Mouse (Mus musculus) midbrain, embryonic 12.5 days (tissue): ENCODE results near the gene Ercc6l. TPM values are rescaled to one million over a fixed set of nuclear protein-coding genes. Genes with fewer than 3 reads are reported as not detected.
"Not testable (repeated sequence)": the region's sequence is repeated elsewhere in the genome, so short reads cannot be mapped to it uniquely, and the experiment has no call there.

ENCODE experiments used
- ATAC-seq: fragments of 200-750 bp; cut with Nextera tagmentation; 2 replicates; pipeline ENCODE4 v1.8.0; 2017; ENCODE audit warnings: low read depth, moderate TSS enrichment, moderate library complexity; ENCODE audit not compliant: low FRiP score
- H3K27ac ChIP-seq: fragments of 300-500 bp; sonication (generic); replicated peaks from 2 replicates; pipeline ENCODE4 v1.5.1; 2016; ENCODE audit warnings: mild to moderate bottlenecking
- H3K27me3 ChIP-seq: fragments of 300-500 bp; sonication (generic); 2 replicates; pipeline ENCODE4 v1.6.1; 2016; ENCODE audit warnings: mild to moderate bottlenecking
- H3K36me3 ChIP-seq: fragments of 300-500 bp; sonication (generic); 2 replicates; pipeline ENCODE4 v1.6.1; 2016
- H3K4me1 ChIP-seq: fragments of 300-500 bp; sonication (generic); 2 replicates; pipeline ENCODE4 v1.6.1; 2016
- H3K4me2 ChIP-seq: fragments of 300-500 bp; sonication (generic); replicated peaks from 2 replicates; pipeline ENCODE4 v1.6.1; 2016; ENCODE audit warnings: mild to moderate bottlenecking, moderate library complexity
- H3K4me3 ChIP-seq: fragments of 300-500 bp; sonication (generic); 2 replicates; pipeline ENCODE4 v1.5.1; 2016; ENCODE audit warnings: mild to moderate bottlenecking
- H3K9ac ChIP-seq: fragments of 300-500 bp; sonication (generic); replicated peaks from 2 replicates; pipeline ENCODE4 v1.6.1; 2016; ENCODE audit warnings: mild to moderate bottlenecking, moderate library complexity
- H3K9me3 ChIP-seq: fragments of 300-500 bp; sonication (generic); 2 replicates; pipeline ENCODE4 v1.6.1; 2016; ENCODE audit warnings: mild to moderate bottlenecking
- WGBS: fragments of 180-500 bp; shearing (Covaris S2); methylation state at CpG from one replicate; pipeline ENCODE4 v1.1.7; 2016; 5-methylcytosine and 5-hydroxymethylcytosine counted together
- polyA plus RNA-seq: library from polyadenylated mRNA; unstranded; fragments of >200 nt; fragmentation: Nextera tagmentation; extraction: Ambion mirVana; gene quantifications from 2 replicates; pipeline ENCODE4 v1.2.1, GENCODE M21; 2016

Gene Ercc6l
- polyA plus RNA-seq, 1 experiment from 2014 or later = 13.9 TPM

- Histone ChIP-seq H3K4me3 (no peak overlapping the region), H3K4me2 (no peak overlapping the region), H3K27me3 (no peaks in the 10 kb centered on the region; the same call in 1 of the 2 replicates), H3K36me3 (no peaks in the 10 kb centered on the region), H3K9ac (0 out of 2 replicates have a peak overlapping the region, but pooled peaks have one; percentile 15), H3K9me3 (no peaks in the 10 kb centered on the region), H3K27ac (peak overlapping the region; percentile 68), H3K4me1 (peaks cover 8% of the 10 kb centered on the region)
- no peak for ATAC-seq
- WGBS = 53% methylated on average over 5 of the region's 5 CpGs
Observed at GRCm38 (mm10) chrX:102166521-102166920, 9.6 kb upstream of the Ercc6l start.

DNA sequence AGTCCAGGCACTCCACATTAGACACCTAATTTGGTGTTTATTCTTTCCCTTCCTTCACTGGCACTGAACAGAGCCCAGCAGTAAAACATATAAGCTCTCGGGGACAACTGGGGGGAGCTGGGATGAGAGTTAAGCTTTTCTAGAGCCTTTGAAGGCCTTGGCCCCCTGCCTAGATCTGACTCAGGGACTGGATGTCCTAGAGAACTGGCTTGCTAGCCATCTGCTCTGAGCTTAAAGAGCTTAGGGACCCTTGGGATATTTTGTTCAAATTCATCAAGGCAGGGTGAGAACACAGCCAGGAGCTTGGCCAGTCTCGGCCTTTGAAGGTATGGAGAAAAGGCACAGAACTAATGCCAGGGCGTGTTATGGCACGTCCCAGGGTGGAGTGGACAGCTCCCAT lies 6.6 kb upstream of the Ercc6l start:
- H3K9ac ChIP-seq = no peak overlapping the region
- no peak overlapping the region for H3K4me2 ChIP-seq
- ATAC-seq = no peak
- H3K27me3 ChIP-seq = no peaks in the 10 kb centered on the region; the same call in 1 of the 2 replicates
- no peaks in the 10 kb centered on the region for H3K9me3 ChIP-seq
- H3K27ac ChIP-seq = no peak overlapping the region
- H3K4me3 ChIP-seq = no peak overlapping the region
- 77% methylated on average over 4 of the region's 4 CpGs for whole genome bisulfite sequencing
- peaks cover 8% of the 10 kb centered on the region for H3K4me1 ChIP-seq
- H3K36me3 ChIP-seq = no peaks in the 10 kb centered on the region

DNA sequence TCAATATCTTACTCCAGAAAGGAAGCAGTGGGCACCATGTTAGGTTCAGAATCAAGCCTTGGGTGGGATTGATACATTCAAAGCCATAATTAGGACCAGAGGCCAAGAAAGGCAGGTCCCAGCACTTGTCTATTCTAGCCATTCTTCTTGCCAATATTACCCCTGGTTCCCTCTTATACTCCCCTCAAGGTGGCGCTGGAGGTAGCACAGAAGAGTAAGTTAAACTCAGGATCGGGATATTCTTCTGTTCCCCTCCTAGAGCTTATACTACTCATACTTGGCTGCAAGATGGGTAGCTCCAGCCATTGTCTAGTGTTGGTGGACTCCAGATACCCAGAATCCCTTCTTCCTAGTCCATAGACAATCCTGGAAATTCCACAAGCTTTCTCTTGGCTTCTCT lies 6.2 kb upstream of the Ercc6l start:
- no peaks in the 10 kb centered on the region for H3K36me3 ChIP-seq
- H3K4me1 ChIP-seq = peaks cover 8% of the 10 kb centered on the region
- H3K4me3 ChIP-seq = no peak overlapping the region
- H3K27ac ChIP-seq = no peak overlapping the region
- no peak for ATAC-seq
- H3K4me2 ChIP-seq = no peak overlapping the region
- no peaks in the 10 kb centered on the region for H3K9me3 ChIP-seq
- 31% methylated on average over 2 of the region's 2 CpGs for WGBS
- no peak overlapping the region for H3K9ac ChIP-seq
- no peaks in the 10 kb centered on the region; the same call in 1 of the 2 replicates for H3K27me3 ChIP-seq

DNA sequence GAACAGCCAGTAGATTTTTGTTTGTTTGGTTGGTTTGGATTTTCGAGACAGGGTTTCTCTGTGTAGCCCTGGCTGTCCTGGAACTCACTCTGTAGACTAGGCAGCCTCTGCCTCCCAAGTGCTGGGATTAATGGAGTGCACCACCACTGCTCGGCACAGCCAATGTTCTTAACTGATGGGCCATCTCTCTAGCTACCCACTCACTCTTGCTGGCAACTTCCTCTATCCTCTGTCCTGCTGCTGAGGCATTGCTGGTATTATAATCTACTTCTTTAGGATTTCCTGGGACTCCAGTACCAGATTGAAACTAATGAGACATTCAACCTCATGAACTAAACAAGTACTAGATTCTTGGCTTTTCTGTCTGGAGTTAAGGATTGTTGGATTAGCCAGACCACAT lies 3.6 kb upstream of the Ercc6l start:
- Histone ChIP-seq H3K4me2 (no peak overlapping the region), H3K36me3 (no peaks in the 10 kb centered on the region), H3K4me3 (no peak overlapping the region), H3K27ac (no peak overlapping the region), H3K9ac (no peak overlapping the region), H3K9me3 (no peaks in the 10 kb centered on the region), H3K27me3 (no peaks in the 10 kb centered on the region), H3K4me1 (no peaks in the 10 kb centered on the region)
- ATAC-seq = no peak
- 73% methylated on average over 2 of the region's 2 CpGs for WGBS

GRCm38 (mm10) chrX:102159778-102160177 lies 2.9 kb upstream of the Ercc6l start:
- no peaks in the 10 kb centered on the region for H3K27me3 ChIP-seq
- H3K36me3 ChIP-seq = no peaks in the 10 kb centered on the region
- no peak overlapping the region for H3K27ac ChIP-seq
- no peaks in the 10 kb centered on the region for H3K9me3 ChIP-seq
- no peak overlapping the region for H3K4me2 ChIP-seq
- no peak for ATAC-seq
- H3K4me1 ChIP-seq = no peaks in the 10 kb centered on the region
- H3K9ac ChIP-seq = no peak overlapping the region
- H3K4me3 ChIP-seq = no peak overlapping the region
- 42% methylated on average over 2 of the region's 2 CpGs for WGBS

DNA sequence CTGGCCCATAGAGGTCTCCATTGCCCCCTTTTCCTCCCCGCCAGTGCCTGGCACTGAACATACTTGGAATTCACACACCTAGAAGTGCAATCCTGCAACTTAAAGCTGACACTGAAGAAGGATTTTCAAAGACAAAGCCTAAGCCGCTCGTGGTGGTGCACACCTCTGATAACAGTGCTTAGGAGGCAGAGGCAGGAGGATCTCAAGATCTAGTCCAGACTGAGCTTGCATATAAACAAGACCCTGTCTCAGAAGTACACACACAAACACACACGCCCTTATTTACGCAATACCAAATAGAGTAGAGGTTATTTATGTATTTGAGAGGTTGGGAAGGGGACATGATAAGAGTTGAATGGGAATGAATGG lies 516 bp upstream of the Ercc6l start:
- H3K4me3 ChIP-seq = peak overlapping the region; percentile 51
- H3K36me3 ChIP-seq = no peaks in the 10 kb centered on the region
- no peaks in the 10 kb centered on the region for H3K9me3 ChIP-seq
- H3K27me3 ChIP-seq = no peaks in the 10 kb centered on the region
- peak overlapping the region; percentile 58; the same call in 1 of the 2 replicates for H3K27ac ChIP-seq
- no peak overlapping the region for H3K9ac ChIP-seq
- 48% methylated on average over 5 of the region's 5 CpGs for WGBS
- ATAC-seq = no peak; the same call in 1 of the 2 replicates
- H3K4me2 ChIP-seq = peak overlapping the region; percentile 41
- no peaks in the 10 kb centered on the region for H3K4me1 ChIP-seq

GRCm38 (mm10) chrX:102141157-102141556 lies 15.7 kb downstream of the Ercc6l start:
- Histone ChIP-seq H3K4me1 (no peaks in the 10 kb centered on the region), H3K9ac (no peak overlapping the region), H3K4me2 (no peak overlapping the region), H3K36me3 (peaks cover 7% of the 10 kb centered on the region), H3K27ac (no peak overlapping the region), H3K9me3 (no peaks in the 10 kb centered on the region), H3K27me3 (0 out of 2 replicates have a peak, but pooled peaks cover 3% of the 10 kb centered on the region), H3K4me3 (no peak overlapping the region)
- ATAC-seq = no peak
- WGBS = 96% methylated on average over 1 of the region's 1 CpGs

DNA sequence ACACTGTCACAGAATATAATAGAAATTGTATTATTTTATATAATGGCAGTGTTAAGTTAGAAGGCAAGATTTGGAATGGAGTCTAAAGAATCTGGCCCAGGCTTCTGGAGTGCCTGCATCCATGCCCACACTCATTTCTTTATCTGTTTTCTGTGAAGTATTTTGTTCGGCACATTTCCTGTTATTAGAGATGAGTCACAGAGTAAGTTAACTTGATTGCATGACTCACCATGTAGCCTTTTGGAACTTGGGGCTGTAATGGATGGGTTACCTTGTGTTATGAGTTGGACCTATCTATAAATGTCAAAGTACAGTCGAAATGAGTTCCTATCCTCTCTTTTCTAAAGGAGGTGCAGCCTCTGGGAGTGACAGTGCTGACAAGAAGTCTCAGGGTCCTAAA lies 35.6 kb downstream of the Ercc6l start:
- 78% methylated on average over 2 of the region's 2 CpGs for WGBS
- H3K27ac ChIP-seq = no peak overlapping the region
- peaks cover 27% of the 10 kb centered on the region for H3K36me3 ChIP-seq
- no peaks in the 10 kb centered on the region for H3K9me3 ChIP-seq
- no peak for ATAC-seq
- H3K4me2 ChIP-seq = no peak overlapping the region
- no peak overlapping the region for H3K9ac ChIP-seq
- no peaks in the 10 kb centered on the region for H3K4me1 ChIP-seq
- no peaks in the 10 kb centered on the region for H3K27me3 ChIP-seq
- H3K4me3 ChIP-seq = no peak overlapping the region

- H3K4me2 ChIP-seq = peak within 1 kb of the TSS; percentile 61
- H3K9ac ChIP-seq = peak within 1 kb of the TSS; percentile 67
- H3K27me3 ChIP-seq = peaks cover 4% of the 10 kb centered on the region; the same call in 1 of the 2 replicates
- peak within 1 kb of the TSS; percentile 62 for H3K4me3 ChIP-seq
- peak; percentile 99 for ATAC-seq
- H3K9me3 ChIP-seq = no peaks in the 10 kb centered on the region
- peaks cover 19% of the 10 kb centered on the region for H3K36me3 ChIP-seq
- H3K27ac ChIP-seq = peak within 1 kb of the TSS; percentile 66
- WGBS = 17% methylated on average over 30 of the region's 30 CpGs
- no peaks in the 10 kb centered on the region for H3K4me1 ChIP-seq
Observed at GRCm38 (mm10) chrX:102119042-102119864, 37.6 kb downstream of the Ercc6l start, which contains the start of gene Pin4. Gene Pin4, plus strand, starts transcription at chrX:102119447.

- Histone ChIP-seq H3K36me3 (no peaks in the 10 kb centered on the region), H3K4me1 (no peaks in the 10 kb centered on the region), H3K27ac (0 out of 2 replicates have a peak overlapping the region, but pooled peaks have one; percentile 49), H3K9me3 (no peaks in the 10 kb centered on the region), H3K4me3 (no peak overlapping the region), H3K4me2 (no peak overlapping the region), H3K9ac (no peak overlapping the region), H3K27me3 (peaks cover 12% of the 10 kb centered on the region; the same call in 1 of the 2 replicates)
- WGBS = 37% methylated on average over 4 of the region's 4 CpGs
- no peak for ATAC-seq
Observed at GRCm38 (mm10) chrX:102115676-102116075, 41.2 kb downstream of the Ercc6l start.

- not testable (repeated sequence) for H3K4me2 ChIP-seq, H3K36me3 ChIP-seq, H3K4me3 ChIP-seq, H3K9ac ChIP-seq, H3K27ac ChIP-seq, ATAC-seq, H3K9me3 ChIP-seq, H3K4me1 ChIP-seq
- 88% methylated on average over 5 of the region's 5 CpGs for WGBS
- H3K27me3 ChIP-seq = peaks cover 15% of the 10 kb centered on the region; the same call in 1 of the 2 replicates
Observed at GRCm38 (mm10) chrX:102109349-102109748, 47.5 kb downstream of the Ercc6l start.

DNA sequence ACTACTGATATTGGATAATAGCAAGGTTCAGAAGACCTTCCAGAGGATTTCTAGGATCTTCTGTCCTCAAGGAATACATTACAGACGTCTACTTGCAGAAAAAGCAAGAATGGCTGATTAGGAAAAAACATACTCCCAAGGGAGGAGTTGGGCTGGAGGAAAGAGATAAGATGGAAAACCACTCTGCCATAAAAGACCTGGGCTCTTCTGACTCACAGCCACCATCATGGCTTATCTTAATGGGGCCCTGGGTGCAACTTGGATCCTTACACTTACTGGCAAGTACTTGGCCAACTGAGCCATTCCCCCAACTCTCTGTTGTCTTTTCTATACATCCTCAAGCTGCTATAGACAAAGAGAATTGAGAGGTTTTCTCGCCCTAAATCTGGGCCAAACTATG lies 53.1 kb downstream of the Ercc6l start:
- 64% methylated on average over 2 of the region's 2 CpGs for WGBS
- not testable (repeated sequence) for H3K4me2 ChIP-seq, H3K36me3 ChIP-seq, ATAC-seq, H3K9ac ChIP-seq, H3K4me3 ChIP-seq, H3K27ac ChIP-seq, H3K9me3 ChIP-seq, H3K4me1 ChIP-seq
- H3K27me3 ChIP-seq = peaks cover 16% of the 10 kb centered on the region
